Mouse (Mus musculus) liver, embryonic 14 days (tissue): ENCODE data around the gene Atpif1. TPM values are rescaled to one million over a fixed set of nuclear protein-coding genes. Genes with fewer than 3 reads are reported as not detected.

ENCODE experiments used
- polyA plus RNA-seq: library from polyadenylated mRNA; depleted of rRNA; stranded (reverse); fragments of >200 nt; gene quantifications from 2 replicates; pipeline ENCODE4 v1.2.3, GENCODE M21; 2012; rRNA removed

The Atpif1 gene
- 941 and 974 TPM in 2 replicates for polyA plus RNA-seq

DNA sequence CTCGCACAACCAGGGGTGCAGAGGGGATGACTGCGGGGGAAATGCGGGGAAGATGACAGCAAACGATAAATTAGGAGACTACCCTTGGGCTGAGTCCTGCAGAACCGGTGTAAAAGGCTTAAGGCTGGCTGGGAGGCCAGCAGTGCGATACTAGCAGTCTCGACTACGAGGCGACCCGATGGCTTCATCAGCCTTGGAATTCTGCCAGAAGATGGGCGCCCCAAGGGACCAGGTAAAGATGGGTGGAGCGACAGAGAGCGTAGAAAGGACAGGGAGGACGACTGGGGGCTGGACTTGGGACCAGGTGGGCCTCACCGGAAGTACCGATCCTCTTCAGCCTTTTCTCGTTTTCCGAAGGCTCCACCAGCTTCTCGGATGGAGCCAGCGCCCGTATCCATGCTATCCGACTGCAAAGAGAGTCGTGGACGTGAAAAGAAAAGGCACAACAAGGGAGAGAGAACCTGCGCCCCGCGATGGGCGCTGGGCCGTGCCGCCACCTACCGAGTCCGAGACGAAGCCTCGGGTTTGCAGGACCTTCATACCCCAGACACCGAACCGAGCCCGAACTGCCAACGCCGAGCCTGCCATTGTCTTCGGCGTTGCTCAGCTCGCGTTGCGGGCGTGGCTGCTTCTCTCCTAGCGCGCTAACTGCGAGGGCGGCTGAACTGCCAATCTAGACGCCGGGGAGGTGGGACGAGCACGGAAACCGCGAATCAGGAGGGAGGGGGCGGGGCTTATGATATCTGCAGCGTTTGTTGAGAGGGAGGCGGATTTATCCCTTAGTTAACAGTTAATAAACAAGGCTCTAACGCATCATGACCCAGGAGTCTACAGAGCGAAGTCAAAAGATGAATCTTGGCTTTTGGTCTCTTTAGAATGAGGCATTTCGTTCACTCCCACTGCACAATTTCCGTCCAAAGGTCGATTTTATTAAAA lies at the start of gene Atpif1:
Gene Atpif1 (minus strand): TSS at position 679 of the 936 bp plus-strand sequence.

DNA sequence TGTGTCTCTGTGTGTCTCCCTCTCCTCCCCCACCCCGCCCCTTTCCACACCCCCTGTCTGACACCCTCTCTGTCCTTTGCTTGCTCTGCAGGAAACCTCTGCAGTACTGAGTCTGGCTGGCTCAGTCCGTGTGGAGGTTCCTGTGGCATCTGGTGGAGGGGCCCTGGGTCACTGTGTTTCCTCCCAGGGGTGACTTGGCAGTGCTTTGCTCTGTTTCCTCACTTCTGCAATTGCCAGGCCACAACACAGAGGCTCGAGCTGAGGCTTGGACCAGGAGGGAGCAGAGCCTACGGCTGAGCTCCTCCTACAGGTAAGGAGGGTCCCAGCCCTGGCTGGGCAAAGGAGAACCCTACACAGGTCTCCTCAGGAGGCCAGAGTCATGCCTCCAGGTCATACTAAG lies 30.5 kb upstream of the Atpif1 start, which contains the start of gene Ptafr:
Gene Ptafr (plus strand): TSS at position 103 of the 400 bp plus-strand sequence.

DNA sequence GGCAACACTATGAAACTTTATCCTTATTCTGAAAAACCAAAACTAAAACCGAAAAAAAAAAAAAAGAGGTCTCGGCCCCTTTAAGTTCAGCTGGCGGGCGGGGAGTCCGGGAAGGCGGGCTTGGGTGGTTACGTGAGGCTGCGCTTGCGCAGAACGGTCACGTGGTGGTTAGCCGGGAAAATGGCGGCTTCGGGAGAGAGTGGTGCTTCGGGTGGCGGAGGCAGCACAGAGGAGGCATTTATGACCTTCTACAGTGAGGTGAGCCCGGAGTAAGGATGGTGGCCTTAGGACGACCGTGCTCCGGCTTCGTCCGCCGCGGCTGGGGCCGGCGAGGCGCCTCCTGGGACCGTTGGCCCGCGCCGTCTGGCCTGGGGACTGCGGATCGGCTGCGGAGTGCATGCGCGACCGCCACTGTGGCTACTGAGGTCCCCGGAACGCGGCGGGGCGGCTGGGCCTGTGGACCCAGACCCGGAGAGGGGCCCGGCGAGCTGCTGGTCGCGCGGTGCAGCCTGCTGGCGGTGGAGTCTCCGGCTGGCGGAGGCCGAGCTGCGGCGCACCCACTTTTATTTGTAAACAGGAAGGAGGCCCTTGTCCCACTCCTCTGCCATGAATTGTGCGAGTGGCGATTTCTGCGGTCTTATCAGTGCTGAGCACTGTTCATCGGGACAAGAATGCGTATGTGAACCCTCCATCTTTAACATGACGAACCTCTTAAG lies 2.1 kb upstream of the Atpif1 start, which contains the start of gene Dnajc8:
Gene Dnajc8 (plus strand): TSS at position 145 of the 716 bp plus-strand sequence.

DNA sequence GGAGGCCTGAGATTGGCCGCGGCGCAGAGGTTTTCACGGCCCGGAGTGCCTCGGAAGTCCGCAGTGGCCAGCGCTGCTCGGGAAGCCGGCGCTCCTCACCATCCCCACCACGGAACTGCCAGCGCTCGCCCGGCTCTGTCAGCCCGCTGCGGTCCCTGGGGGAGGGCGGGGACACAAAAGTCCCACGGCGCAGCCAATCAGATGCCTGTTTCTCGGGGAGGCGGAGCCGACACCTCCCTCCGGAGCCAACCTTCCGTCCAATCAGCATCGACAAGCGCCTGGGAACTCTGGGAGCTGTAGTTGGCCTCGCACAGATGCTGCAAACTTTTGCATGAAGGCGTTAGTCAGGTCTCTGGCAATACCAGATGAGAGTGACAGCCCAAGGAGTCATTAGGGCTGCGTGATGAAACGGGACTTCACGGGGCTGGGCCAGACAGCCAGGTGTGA lies 23.1 kb downstream of the Atpif1 start, which contains the start of gene Sesn2:
Gene Sesn2 (minus strand): TSS at position 150 of the 447 bp plus-strand sequence.

Other genes starting within 250 kb of the Atpif1 start
- 0.27 and 0.56 TPM in 2 replicates for gene Rab42, start 230.3 kb downstream of the Atpif1 start, polyA plus RNA-seq
- gene Trnau1ap, start 204.1 kb downstream of the Atpif1 start, polyA plus RNA-seq: 7.4 and 10.1 TPM in 2 replicates
- gene Rcc1, start 180.1 kb downstream of the Atpif1 start, polyA plus RNA-seq: 20.5 and 26.5 TPM in 2 replicates
- gene Phactr4, start 111.2 kb downstream of the Atpif1 start, polyA plus RNA-seq: 6.1 and 8.3 TPM in 2 replicates
- 4.7 and 5.2 TPM in 2 replicates for gene Med18, start 69.7 kb downstream of the Atpif1 start, polyA plus RNA-seq
- gene Sesn2, start 23.2 kb downstream of the Atpif1 start, polyA plus RNA-seq: 2.9 and 3.3 TPM in 2 replicates
- gene Dnajc8, start 1.9 kb upstream of the Atpif1 start, polyA plus RNA-seq: 98.9 and 101 TPM in 2 replicates
- 0.42 and 0.65 TPM in 2 replicates for gene Ptafr, start 30.4 kb upstream of the Atpif1 start, polyA plus RNA-seq
- 11.6 and 13.3 TPM in 2 replicates for gene Eya3, start 105.3 kb upstream of the Atpif1 start, polyA plus RNA-seq
- gene Xkr8, start 198.9 kb upstream of the Atpif1 start, polyA plus RNA-seq: 1.5 and 2.0 TPM in 2 replicates
- gene Smpdl3b, start 223.6 kb upstream of the Atpif1 start, polyA plus RNA-seq: 0.73 and 0.87 TPM in 2 replicates
- gene Rpa2, start 234.7 kb upstream of the Atpif1 start, polyA plus RNA-seq: 54.3 and 63.5 TPM in 2 replicates